Mouse (Mus musculus): ENCODE data around the gene Sec14l1.

DNA sequence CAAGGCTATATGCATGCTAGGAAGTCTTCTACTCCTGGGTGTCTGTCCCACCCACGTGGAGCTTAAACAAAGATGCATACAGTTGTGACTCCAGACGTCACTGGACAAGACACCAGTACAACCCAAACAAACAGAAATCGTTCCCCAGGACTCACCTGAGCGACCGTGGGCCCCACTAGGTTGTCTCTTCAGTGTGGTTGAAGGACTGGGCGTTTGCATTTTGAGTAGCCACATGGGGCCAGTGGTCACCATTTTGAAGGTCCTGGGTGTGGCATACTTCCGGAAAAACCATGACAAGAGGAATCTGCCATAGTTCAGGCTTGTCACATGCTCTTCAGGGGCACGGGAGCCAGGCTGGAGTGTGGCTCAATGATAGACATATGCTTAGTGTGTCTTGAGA is 37.1 kb upstream of the Sec14l1 start:
- TF ChIP-seq CTCF (IDR thresholded peaks at IDR 0.05; ENCODE audit: extremely low read depth, insufficient read length, insufficient replicate concordance, low read depth, low read length) = no peak
- no peak for TF ChIP-seq POLR2A (IDR thresholded peaks at IDR 0.05; ENCODE audit: low read depth, low read length)
